Mouse (Mus musculus) stomach, postnatal 0 days (tissue): ENCODE results near the gene Plk5.

Source experiments
- CTCF ChIP-seq: IDR thresholded peaks from 2 replicates; pipeline ENCODE4 v1.5.1; 2016; ENCODE audit warnings: antibody characterized with exemption, low read depth, mild to moderate bottlenecking, moderate library complexity
- EP300 ChIP-seq: optimal IDR thresholded peaks from 2 replicates; pipeline ENCODE3; 2016; ENCODE audit warnings: antibody characterized with exemption

DNA sequence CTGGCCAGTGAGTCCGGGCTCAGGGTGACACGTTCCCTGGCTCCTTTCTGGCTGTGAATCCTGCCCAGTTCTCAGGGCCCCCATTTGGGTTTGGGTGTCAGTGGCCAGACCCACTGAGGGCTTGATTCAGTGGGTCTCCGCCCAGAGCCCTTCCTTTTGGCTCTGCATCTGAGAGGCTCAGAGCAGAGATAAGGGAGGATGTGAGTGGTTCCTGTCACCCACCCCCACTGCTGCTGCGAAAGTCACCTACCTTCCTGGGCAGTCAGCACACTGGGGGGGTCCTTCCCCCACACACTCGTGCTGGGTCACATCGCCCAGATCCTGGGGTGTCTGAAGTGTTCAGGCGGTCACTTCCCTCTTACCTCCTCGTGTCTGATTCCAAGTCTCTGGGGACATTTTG lies 3.5 kb upstream of the Plk5 start:
- TF ChIP-seq CTCF (no peak), EP300 (no peak)
